Mouse (Mus musculus) kidney, postnatal 0 days (tissue): Measurements from ENCODE around the gene Ros1. TPM values are rescaled to one million over a fixed set of nuclear protein-coding genes. Genes with fewer than 3 reads are reported as not detected.
A peak's percentile ranks its signal among the peaks of the same experiment; 100 is the strongest.

Experiments
- ATAC-seq: fragments of 200-750 bp; cut with Nextera tagmentation; replicated peaks from 2 replicates; pipeline ENCODE4 v1.8.0; 2017; ENCODE audit warnings: low read depth, moderate number of reproducible peaks, moderate TSS enrichment, moderate library complexity; ENCODE audit not compliant: low FRiP score
- DNase-seq: peaks from one replicate; pipeline ENCODE4 v3.0.0-alpha.2; 2016; ENCODE audit warnings: low spot score
- H3K27ac ChIP-seq: fragments of 300-500 bp; sonication (generic); 2 replicates; pipeline ENCODE4 v1.5.1; 2014; ENCODE audit warnings: mild to moderate bottlenecking
- H3K27me3 ChIP-seq: fragments of 300-500 bp; sonication (generic); 2 replicates; pipeline ENCODE4 v1.6.1; 2014; ENCODE audit warnings: low read length, mixed read lengths; ENCODE audit not compliant: insufficient read depth
- H3K36me3 ChIP-seq: fragments of 300-500 bp; sonication (generic); 2 replicates; pipeline ENCODE4 v1.6.1; 2014; ENCODE audit warnings: low read length, mixed read lengths; ENCODE audit not compliant: insufficient read depth
- H3K4me1 ChIP-seq: fragments of 300-500 bp; sonication (generic); replicated peaks from 2 replicates; pipeline ENCODE4 v1.6.1; 2014; ENCODE audit warnings: antibody characterized with exemption, low read length, mixed read lengths; ENCODE audit not compliant: insufficient read depth
- H3K4me2 ChIP-seq: fragments of 300-500 bp; sonication (generic); 2 replicates; pipeline ENCODE4 v1.6.1; 2014; ENCODE audit warnings: mild to moderate bottlenecking, low read length, moderate library complexity, mixed read lengths
- H3K4me3 ChIP-seq: fragments of 300-500 bp; sonication (generic); replicated peaks from 2 replicates; pipeline ENCODE4 v1.5.1; 2014; ENCODE audit warnings: low read depth, low read length
- H3K9ac ChIP-seq: fragments of 300-500 bp; sonication (generic); 2 replicates; pipeline ENCODE4 v1.6.1; 2014; ENCODE audit warnings: low read depth, low read length
- H3K9me3 ChIP-seq: fragments of 300-500 bp; sonication (generic); replicated peaks from 2 replicates; pipeline ENCODE4 v1.6.1; 2016; ENCODE audit warnings: low read length, inconsistent platforms, mixed read lengths
- CTCF ChIP-seq: IDR thresholded peaks from 2 replicates; pipeline ENCODE4 v1.5.1; 2016; ENCODE audit warnings: antibody characterized with exemption, low read depth, mild to moderate bottlenecking, moderate library complexity
- WGBS: fragments of 180-500 bp; shearing (Covaris S2); extraction: QIAGEN DNeasy Blood & Tissue Kit; methylation state at CpG from one replicate; pipeline ENCODE4 v1.1.7; 2014; 5-methylcytosine and 5-hydroxymethylcytosine counted together
- polyA plus RNA-seq: library from polyadenylated mRNA; unstranded; fragments of >200 nt; fragmentation: Nextera tagmentation; extraction: Ambion mirVana; gene quantifications from 2 replicates; pipeline ENCODE4 v1.2.1, GENCODE M21; 2015

The Ros1 gene
- polyA plus RNA-seq, 1 experiment from 2014 or later, result 1.2 TPM

DNA sequence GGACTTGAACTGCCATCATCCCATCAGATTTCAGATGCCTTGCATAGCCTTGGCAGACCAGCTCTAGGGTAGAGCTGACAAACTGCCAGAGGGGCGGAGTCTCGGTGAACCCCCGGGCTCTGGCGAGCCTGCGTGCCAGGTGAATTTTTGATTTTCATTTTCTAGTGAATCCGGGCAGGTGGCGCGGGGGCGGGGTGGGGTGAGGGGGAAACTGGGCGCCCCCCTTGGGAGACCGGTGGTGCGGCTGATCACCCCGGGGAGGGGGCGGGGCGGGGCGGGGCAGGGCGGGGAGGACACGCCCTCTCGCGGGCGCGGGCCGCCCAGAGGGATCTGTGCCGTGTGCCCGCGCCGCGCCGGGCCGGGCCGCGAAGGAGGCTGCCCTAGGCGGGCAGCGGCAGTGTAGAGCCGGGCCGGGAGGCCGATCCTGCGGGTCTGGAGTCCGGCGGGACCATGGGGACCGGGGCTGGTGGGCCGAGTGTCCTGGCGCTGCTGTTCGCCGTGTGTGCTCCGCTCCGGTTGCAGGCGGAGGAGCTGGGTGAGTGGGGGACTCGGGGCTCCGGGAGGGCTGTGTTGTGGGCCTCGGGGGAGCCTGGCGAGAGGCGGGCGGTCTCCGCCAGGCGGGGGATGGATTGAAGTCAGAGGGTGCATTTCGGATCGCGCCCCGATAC, 38.4 kb upstream of the Ros1 start, which contains the start of gene Dcbld1:
Gene Dcbld1, plus strand, starts transcription at position 319 of the 668 bp plus-strand sequence.
- under 1% methylated on average over 52 of the region's 60 CpGs for WGBS
- H3K36me3 ChIP-seq, result no peaks in the 10 kb centered on the region
- H3K9me3 ChIP-seq, result no peaks in the 10 kb centered on the region
- no peak for TF ChIP-seq CTCF
- H3K4me3 ChIP-seq, result peak within 1 kb of the TSS; percentile 85
- ATAC-seq, result peak; percentile 93
- no peaks in the 10 kb centered on the region for H3K27me3 ChIP-seq
- DNase-seq, result peak; percentile 64
- H3K27ac ChIP-seq, result peak within 1 kb of the TSS; percentile 91
- peak within 1 kb of the TSS; percentile 86 for H3K4me2 ChIP-seq
- H3K9ac ChIP-seq, result peak within 1 kb of the TSS; percentile 93
- H3K4me1 ChIP-seq, result peaks cover 18% of the 10 kb centered on the region; the same call in 1 of the 2 replicates

DNA sequence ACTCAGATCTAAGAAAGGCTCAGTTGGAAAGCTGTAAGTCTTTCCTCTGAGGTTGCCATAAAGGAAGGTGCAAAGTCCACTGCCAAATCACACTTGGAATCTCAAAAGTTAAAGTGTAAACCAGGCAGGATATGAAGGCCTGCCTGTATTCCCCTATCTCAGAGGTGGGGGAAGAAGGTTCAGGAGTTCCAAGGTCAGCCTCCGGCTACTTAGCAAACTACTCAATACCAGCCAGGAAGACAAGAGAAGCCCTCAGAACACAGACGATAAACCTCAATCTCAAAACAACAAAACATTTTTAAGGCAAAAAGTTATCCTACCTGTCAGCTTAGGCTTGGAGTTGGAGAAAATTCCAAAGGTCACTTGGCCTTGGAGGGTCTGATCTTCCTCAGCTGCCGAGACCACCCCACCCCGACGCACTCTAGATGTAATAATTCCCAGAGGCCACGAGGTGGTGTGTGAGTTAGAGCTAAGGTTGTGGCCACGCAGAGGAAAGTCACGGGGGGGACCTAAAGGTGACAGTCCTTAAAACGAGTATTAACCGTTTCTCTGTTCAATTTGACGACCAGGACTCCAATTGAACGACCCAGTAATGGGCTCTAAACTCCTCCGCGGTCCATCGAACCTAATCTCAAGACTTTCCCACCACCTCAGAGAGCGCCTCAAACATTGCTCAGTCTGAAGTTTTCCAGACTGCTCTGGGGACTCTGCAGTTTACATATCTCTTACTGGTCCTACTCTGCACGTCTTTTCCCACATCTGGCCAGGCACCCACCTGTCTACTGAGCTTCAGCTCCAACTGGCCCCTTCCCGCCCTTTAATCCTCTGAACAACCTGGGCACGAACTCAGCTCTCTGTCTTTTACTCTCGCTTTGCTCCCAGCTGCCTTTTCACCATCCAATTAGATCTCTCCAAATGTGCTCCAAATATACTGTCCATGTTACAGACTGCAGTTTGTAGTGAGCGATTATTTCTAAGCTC, 37.4 kb upstream of the Ros1 start:
- Histone ChIP-seq H3K4me1 (peaks cover 18% of the 10 kb centered on the region; the same call in 1 of the 2 replicates), H3K27me3 (no peaks in the 10 kb centered on the region), H3K27ac (peak overlapping the region; percentile 91), H3K9ac (peak overlapping the region; percentile 93), H3K4me2 (peak overlapping the region; percentile 86), H3K9me3 (no peaks in the 10 kb centered on the region), H3K36me3 (no peaks in the 10 kb centered on the region), H3K4me3 (peak overlapping the region; percentile 85)
- peak; percentile 67 for TF ChIP-seq CTCF
- WGBS, result 4% methylated on average over 21 of the region's 21 CpGs
- ATAC-seq, result peak; percentile 68
- DNase-seq, result peak; percentile 67

DNA sequence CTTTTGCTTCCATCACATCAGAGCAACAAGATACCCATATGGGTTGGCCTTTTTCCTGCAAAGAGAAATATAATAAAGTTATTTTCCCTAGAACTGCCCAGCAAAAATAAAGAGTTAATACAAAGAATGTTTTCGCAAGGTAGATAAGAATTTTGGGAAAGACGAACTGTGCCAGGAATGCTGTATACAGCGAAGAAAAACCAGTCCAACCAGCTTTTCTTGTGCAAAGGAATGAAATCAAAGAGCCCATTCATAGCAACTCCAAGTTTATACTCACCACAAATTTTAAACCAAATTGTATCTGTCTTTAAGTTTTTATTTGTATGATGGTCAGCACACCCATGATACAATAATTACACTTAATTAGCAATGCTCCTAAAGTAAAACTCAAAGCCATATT, 24.6 kb upstream of the Ros1 start:
- no peak overlapping the region for H3K4me2 ChIP-seq
- TF ChIP-seq CTCF, result no peak
- WGBS, result 60% methylated on average over 3 of the region's 3 CpGs
- no peak overlapping the region for H3K27ac ChIP-seq
- no peak overlapping the region for H3K9ac ChIP-seq
- H3K36me3 ChIP-seq, result no peaks in the 10 kb centered on the region
- no peaks in the 10 kb centered on the region for H3K27me3 ChIP-seq
- no peak overlapping the region for H3K4me3 ChIP-seq
- no peaks in the 10 kb centered on the region for H3K9me3 ChIP-seq
- DNase-seq (no peak), ATAC-seq (no peak)
- H3K4me1 ChIP-seq, result no peaks in the 10 kb centered on the region

DNA sequence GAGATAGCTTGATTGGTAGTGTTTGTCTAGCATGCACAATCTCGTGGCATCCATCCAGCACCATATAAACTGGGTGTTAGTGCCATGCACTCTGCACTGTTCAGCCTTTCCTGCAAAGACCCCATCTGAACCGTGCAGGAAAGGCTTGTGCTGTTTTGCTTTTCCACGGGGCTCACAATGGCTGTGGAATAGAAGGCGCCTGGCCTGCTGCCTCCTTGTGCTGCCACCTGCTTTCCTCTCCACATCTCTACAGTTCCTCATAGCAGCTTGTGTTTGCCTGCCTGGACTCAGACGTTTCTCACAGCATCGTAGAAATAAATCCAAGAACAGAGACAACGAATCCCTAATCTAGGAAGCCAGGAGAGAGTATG, 22.5 kb upstream of the Ros1 start:
- H3K27ac ChIP-seq, result 0 out of 2 replicates have a peak overlapping the region, but pooled peaks have one; percentile 8
- no peak overlapping the region for H3K4me3 ChIP-seq
- no peaks in the 10 kb centered on the region for H3K27me3 ChIP-seq
- no peaks in the 10 kb centered on the region for H3K4me1 ChIP-seq
- no peak for ATAC-seq
- H3K4me2 ChIP-seq, result no peak overlapping the region
- H3K9ac ChIP-seq, result no peak overlapping the region
- no peaks in the 10 kb centered on the region for H3K9me3 ChIP-seq
- 52% methylated on average over 7 of the region's 7 CpGs for WGBS
- no peaks in the 10 kb centered on the region for H3K36me3 ChIP-seq
- peak; percentile 34; the same call in 1 of the 2 replicates for TF ChIP-seq CTCF
- no peak for DNase-seq

DNA sequence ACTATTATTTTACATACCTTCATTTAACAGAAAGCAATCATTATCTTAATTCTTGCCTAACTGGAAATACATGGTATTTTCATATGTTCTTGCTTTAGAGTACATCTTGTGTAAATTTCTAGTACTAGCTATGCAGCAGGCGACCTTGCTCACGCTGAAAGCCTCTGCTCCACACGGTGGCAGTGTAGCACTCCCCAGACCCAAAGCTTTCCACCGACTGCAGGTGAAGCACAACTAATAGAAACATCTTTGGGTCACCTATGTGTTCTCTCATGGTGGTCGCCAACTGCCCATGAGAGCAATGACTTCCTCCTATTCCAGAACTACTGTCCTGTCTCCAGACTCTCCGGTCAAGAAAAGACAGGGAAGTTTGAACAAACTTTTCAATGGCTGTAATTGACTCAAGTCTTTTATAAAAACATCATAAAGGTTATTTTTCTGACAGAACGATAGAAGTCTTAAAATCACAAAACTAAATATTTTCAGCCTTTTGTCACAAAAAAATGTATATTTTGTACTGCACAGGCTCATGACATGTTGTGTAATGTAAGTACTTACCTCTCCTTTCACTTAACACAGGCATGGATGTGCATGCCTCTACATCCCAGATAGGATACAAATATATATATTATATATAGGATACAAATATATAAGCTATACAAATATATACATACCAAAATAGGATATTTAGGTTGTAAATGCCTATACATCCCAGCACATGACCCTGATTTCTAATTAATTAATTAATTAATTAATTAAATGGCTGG, 21.9 kb upstream of the Ros1 start:
- peak; percentile 68 for DNase-seq
- H3K4me2 ChIP-seq, result no peak overlapping the region
- no peaks in the 10 kb centered on the region for H3K4me1 ChIP-seq
- H3K36me3 ChIP-seq, result no peaks in the 10 kb centered on the region
- WGBS, result 24% methylated on average over 7 of the region's 7 CpGs
- no peak overlapping the region for H3K9ac ChIP-seq
- peak; percentile 87 for TF ChIP-seq CTCF
- no peak overlapping the region for H3K4me3 ChIP-seq
- no peaks in the 10 kb centered on the region for H3K27me3 ChIP-seq
- no peak overlapping the region for H3K27ac ChIP-seq
- ATAC-seq, result no peak
- H3K9me3 ChIP-seq, result no peaks in the 10 kb centered on the region

DNA sequence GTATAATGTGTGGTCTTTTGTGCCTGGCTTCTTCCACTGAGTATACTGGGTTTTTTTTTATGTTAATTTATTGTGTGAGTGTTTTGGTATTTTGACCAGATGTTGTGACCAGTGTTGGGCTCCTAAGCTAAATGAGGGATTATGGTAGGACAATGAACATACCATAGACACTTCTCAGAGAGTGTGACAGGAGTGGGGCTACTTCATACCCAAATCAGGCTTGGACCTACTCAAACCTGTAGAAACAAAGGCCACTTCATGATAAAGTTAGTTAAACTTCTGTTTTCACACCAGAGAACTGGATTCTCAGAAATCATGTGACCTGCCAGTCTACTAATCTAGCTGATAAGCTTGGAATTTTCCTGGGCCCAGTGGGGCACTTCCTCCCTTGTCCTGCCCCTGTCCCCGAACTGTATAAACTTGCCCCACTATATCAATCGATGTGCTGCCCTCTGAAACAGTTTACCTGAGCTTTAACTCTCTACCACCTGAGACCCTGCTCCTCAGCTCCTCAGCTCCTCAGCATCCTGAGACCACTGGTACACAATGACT, 20.3 kb upstream of the Ros1 start:
- Histone ChIP-seq H3K4me2 (no peak overlapping the region), H3K9me3 (no peaks in the 10 kb centered on the region), H3K27me3 (no peaks in the 10 kb centered on the region), H3K4me1 (no peaks in the 10 kb centered on the region), H3K27ac (no peak overlapping the region), H3K36me3 (no peaks in the 10 kb centered on the region), H3K4me3 (no peak overlapping the region), H3K9ac (no peak overlapping the region)
- no peak for TF ChIP-seq CTCF
- ATAC-seq, result no peak
- 50% methylated on average over 2 of the region's 2 CpGs for WGBS
- no peak for DNase-seq
